Mouse (Mus musculus) macrophage (primary cell): ENCODE data around the gene Ankrd13d. TPM values are rescaled to one million over a fixed set of nuclear protein-coding genes. Genes with fewer than 3 reads are reported as not detected.
A peak's percentile ranks its signal among the peaks of the same experiment; 100 is the strongest.
"Not testable (repeated sequence)": the region's sequence is repeated elsewhere in the genome, so short reads cannot be mapped to it uniquely, and the experiment has no call there.

Source experiments
- H3K27ac ChIP-seq: fragments of 350-480 bp; formaldehyde crosslinking; 2 replicates; pipeline ENCODE4 v1.9.0; 2021
- H3K36me3 ChIP-seq: fragments of 350-480 bp; formaldehyde crosslinking; 2 replicates; pipeline ENCODE4 v1.9.0; 2021; ENCODE audit errors: inconsistent target
- H3K4me3 ChIP-seq: fragments of 350-480 bp; formaldehyde crosslinking; 2 replicates; pipeline ENCODE4 v1.9.0; 2021; ENCODE audit errors: inconsistent target
- H3K79me2 ChIP-seq: fragments of 350-480 bp; formaldehyde crosslinking; 2 replicates; pipeline ENCODE4 v1.9.0; 2021; ENCODE audit errors: inconsistent target
- WGBS: methylation state at CpG from one replicate; pipeline ENCODE4 v1.1.7; 2026; ENCODE audit warnings: inconsistent platforms; ENCODE audit not compliant: missing documents; 5-methylcytosine and 5-hydroxymethylcytosine counted together
- polyA plus RNA-seq: library from polyadenylated mRNA; stranded (reverse); fragments of 250-400 nt; gene quantifications from 3 replicates; pipeline ENCODE4 v1.2.4, GENCODE M21; 2018; ENCODE audit warnings: inconsistent platforms

Ankrd13d gene
- polyA plus RNA-seq, 1 experiment from 2014 or later: 3.2 TPM

DNA sequence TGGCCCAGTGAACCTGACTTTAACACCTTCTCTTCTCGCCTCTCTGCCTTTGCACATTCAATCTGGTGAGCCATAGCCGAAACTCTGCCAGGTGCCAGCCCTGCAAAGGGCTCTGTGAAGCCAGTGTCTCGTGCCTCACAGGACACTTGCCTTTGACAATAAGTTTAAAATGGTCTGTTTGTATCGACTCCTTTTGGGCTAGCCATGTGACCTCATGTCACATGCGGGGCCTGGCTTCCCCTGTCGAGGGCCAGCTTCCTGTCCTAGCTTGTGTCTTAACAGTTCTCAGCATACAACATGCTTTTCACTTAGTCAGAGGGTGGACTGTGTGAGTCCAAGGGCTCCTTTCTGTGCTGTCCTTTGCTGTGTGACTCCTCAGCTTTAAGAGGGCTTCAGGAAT lies 20.2 kb downstream of the Ankrd13d start:
- no peak overlapping the region for H3K4me3 ChIP-seq
- 29% methylated on average over 6 of the region's 6 CpGs for WGBS
- peak overlapping the region; percentile 88 for H3K27ac ChIP-seq
- H3K36me3 ChIP-seq: peaks cover 22% of the 10 kb centered on the region; the same call in 1 of the 2 replicates
- H3K79me2 ChIP-seq: peaks cover 9% of the 10 kb centered on the region

- 70% methylated on average over 8 of the region's 8 CpGs for WGBS
- Histone ChIP-seq H3K4me3 (no peak overlapping the region), H3K27ac (peak overlapping the region; percentile 38)
Measured at GRCm38 (mm10) chr19:4261038-4261698, 21.8 kb downstream of the Ankrd13d start.

DNA sequence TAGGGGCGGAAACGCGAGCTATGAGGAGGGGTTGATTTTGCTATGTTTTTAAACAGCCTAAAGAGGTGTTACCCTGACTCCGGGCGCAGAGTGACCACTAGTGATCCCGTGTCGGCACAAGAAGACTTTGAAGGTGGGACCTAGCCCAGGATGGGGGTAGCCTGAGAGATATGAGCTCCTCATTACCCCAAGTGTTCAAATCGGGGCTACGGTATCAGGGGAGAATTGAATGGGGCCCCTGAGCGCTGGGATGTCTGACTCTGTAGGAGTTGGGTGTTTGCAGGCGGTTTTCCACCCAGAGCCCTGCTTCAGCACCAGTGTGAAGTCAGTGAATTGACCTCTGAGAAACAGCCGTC lies 25.1 kb downstream of the Ankrd13d start:
- Histone ChIP-seq H3K4me3 (peak overlapping the region; percentile 85; the same call in 1 of the 2 replicates), H3K27ac (no peak overlapping the region), H3K79me2 (no peaks in the 10 kb centered on the region), H3K36me3 (no peaks in the 10 kb centered on the region)
- 51% methylated on average over 12 of the region's 12 CpGs for WGBS

More at GRCm38 (mm10) chr19:4261038-4261698, 21.8 kb downstream of the Ankrd13d start:
- Histone ChIP-seq H3K36me3 (peaks cover 19% of the 10 kb centered on the region; the same call in 1 of the 2 replicates), H3K79me2 (no peaks in the 10 kb centered on the region)

GRCm38 (mm10) chr19:4257216-4257896 lies 25.6 kb downstream of the Ankrd13d start:
- WGBS: under 1% methylated on average over 41 of the region's 41 CpGs
- peak overlapping the region; percentile 85 for H3K4me3 ChIP-seq
- peak overlapping the region; percentile 24; the same call in 1 of the 2 replicates for H3K27ac ChIP-seq
- no peaks in the 10 kb centered on the region for H3K36me3 ChIP-seq
- H3K79me2 ChIP-seq: no peaks in the 10 kb centered on the region

DNA sequence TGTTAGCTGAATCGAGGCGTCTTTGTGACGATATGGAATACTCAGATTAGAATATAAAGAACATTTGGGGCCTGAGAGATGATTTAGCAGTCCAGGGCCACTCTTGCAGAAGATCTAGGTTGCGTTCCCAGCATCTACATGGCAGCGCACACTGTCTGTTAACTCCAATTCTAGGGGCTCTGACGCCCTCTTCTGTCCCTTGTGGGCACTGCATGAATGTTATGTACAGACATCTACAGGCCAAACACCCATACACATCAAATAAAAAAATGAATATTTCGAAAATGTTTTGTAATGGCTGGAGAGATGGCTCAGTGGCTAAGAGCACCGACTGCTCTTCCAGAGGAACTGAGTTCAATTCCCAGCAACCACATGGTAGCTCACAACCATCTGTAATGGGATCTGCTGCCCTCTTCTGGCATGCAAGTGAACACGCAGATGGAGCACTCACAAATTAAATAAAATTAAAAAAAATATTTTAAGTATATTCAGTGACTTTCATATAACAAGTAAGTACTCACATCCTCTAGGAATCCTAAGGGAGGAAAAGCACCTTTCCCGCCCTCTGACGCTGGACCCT lies 27.3 kb downstream of the Ankrd13d start:
- no peaks in the 10 kb centered on the region for H3K36me3 ChIP-seq
- 91% methylated on average over 10 of the region's 11 CpGs for WGBS
- no peak overlapping the region for H3K4me3 ChIP-seq

DNA sequence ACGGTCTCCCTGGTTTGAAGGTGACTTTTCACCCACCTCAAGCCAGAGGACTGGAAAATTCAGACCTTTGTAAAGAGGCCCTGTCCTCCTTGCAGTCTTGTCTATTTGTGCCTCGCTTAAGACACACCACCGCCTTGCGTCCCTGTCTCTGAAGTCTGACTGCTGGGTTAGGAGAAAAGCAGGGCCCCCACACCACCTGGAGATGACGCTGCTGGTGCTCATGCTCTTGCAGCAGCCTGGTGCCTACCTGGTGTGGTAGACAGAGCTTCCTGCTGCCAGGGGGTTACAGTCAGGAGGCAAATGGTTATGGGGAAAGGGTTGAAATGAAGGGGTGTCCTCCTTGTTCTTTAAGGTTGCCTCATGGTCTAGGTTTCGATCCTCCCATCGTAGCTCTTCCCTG lies 28.7 kb downstream of the Ankrd13d start:
- no peak overlapping the region for H3K27ac ChIP-seq
- H3K36me3 ChIP-seq: no peaks in the 10 kb centered on the region
- no peaks in the 10 kb centered on the region for H3K79me2 ChIP-seq
- H3K4me3 ChIP-seq: no peak overlapping the region
- WGBS: 90% methylated on average over 7 of the region's 7 CpGs

More for the DNA sequence above, 27.3 kb downstream of the Ankrd13d start:
- H3K27ac ChIP-seq: no peak overlapping the region
- no peaks in the 10 kb centered on the region for H3K79me2 ChIP-seq

GRCm38 (mm10) chr19:4248683-4249082 lies 34.3 kb downstream of the Ankrd13d start:
- not testable (repeated sequence) for H3K79me2 ChIP-seq, H3K4me3 ChIP-seq, H3K27ac ChIP-seq, H3K36me3 ChIP-seq
- 83% methylated on average over 1 of the region's 1 CpGs for WGBS

GRCm38 (mm10) chr19:4247010-4247409 lies 35.9 kb downstream of the Ankrd13d start:
- Histone ChIP-seq H3K27ac (no peak overlapping the region), H3K4me3 (no peak overlapping the region), H3K36me3 (no peaks in the 10 kb centered on the region), H3K79me2 (no peaks in the 10 kb centered on the region)
- 71% methylated on average over 1 of the region's 1 CpGs for WGBS

- 95% methylated on average over 6 of the region's 6 CpGs for WGBS
- H3K79me2 ChIP-seq: no peaks in the 10 kb centered on the region
- no peak overlapping the region for H3K27ac ChIP-seq
- no peaks in the 10 kb centered on the region for H3K36me3 ChIP-seq
- H3K4me3 ChIP-seq: no peak overlapping the region
Measured at GRCm38 (mm10) chr19:4244775-4245174, 38.2 kb downstream of the Ankrd13d start.

DNA sequence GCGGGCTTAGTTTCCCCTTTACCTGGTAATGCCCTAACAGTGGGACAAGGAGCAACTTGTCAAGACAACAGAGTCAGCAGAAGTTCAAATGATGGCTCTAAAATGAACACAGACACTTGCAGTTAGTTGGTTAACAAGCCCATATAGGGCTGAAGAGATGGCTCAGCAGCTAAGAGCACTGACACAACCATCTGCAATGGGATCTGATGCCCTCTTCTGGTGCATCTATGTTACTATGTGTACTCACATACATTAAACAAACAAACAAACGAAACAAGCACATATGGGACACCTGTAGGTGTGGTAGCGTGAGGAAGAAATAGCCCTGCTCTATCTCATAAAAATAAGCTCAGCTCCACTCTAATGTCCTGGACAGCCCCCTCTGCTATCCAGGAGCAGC lies 40.5 kb downstream of the Ankrd13d start:
- no peaks in the 10 kb centered on the region for H3K36me3 ChIP-seq
- no peaks in the 10 kb centered on the region for H3K79me2 ChIP-seq
- WGBS: 86% methylated on average over 3 of the region's 3 CpGs
- H3K4me3 ChIP-seq: no peak overlapping the region
- H3K27ac ChIP-seq: no peak overlapping the region

- Histone ChIP-seq H3K36me3 (no peaks in the 10 kb centered on the region), H3K4me3 (no peak overlapping the region), H3K79me2 (no peaks in the 10 kb centered on the region), H3K27ac (no peak overlapping the region)
- WGBS: 72% methylated on average over 8 of the region's 8 CpGs
Measured at GRCm38 (mm10) chr19:4240247-4240668, 42.7 kb downstream of the Ankrd13d start.

DNA sequence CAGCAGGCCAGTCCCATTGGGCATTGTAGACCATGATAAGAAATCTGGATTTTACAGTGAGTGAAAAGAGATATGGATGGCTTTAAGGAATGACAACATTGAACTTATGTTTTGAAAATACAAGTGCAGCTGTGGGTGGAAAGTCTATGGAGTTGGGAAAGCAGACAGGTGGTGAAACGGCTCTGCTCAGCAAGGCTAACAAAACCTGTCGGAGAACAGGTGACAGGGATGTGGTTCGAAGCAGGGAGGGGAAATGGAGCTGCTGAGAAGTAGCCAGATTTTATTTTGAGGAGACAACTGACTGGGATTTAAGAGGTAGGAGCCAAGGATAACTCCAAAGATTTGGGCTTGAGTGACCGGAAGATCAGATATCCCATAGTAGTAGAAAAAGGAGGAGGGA lies 48.4 kb downstream of the Ankrd13d start:
- WGBS: 82% methylated on average over 4 of the region's 4 CpGs

GRCm38 (mm10) chr19:4232651-4233050 lies 50.3 kb downstream of the Ankrd13d start:
- H3K27ac ChIP-seq: peak overlapping the region; percentile 97
- 85% methylated on average over 7 of the region's 7 CpGs for WGBS
- no peaks in the 10 kb centered on the region for H3K79me2 ChIP-seq
- peak overlapping the region; percentile 40; the same call in 1 of the 2 replicates for H3K4me3 ChIP-seq
- H3K36me3 ChIP-seq: no peaks in the 10 kb centered on the region

More for the DNA sequence above, 48.4 kb downstream of the Ankrd13d start:
- Histone ChIP-seq H3K79me2 (no peaks in the 10 kb centered on the region), H3K27ac (no peak overlapping the region), H3K36me3 (no peaks in the 10 kb centered on the region), H3K4me3 (no peak overlapping the region)

GRCm38 (mm10) chr19:4232186-4232572 lies 50.8 kb downstream of the Ankrd13d start:
- no peaks in the 10 kb centered on the region for H3K36me3 ChIP-seq
- 0% methylated on average over 2 of the region's 2 CpGs for WGBS
- no peaks in the 10 kb centered on the region for H3K79me2 ChIP-seq
- H3K27ac ChIP-seq: peak overlapping the region; percentile 97
- peak overlapping the region; percentile 40 for H3K4me3 ChIP-seq
